Mouse (Mus musculus) forebrain, embryonic 11.5 days (tissue): ENCODE measurements around the gene Tmem109. TPM values are rescaled to one million over a fixed set of nuclear protein-coding genes. Genes with fewer than 3 reads are reported as not detected.

Source experiments
- ATAC-seq: fragments of 200-750 bp; cut with Nextera tagmentation; replicated peaks from 2 replicates; pipeline ENCODE4 v1.8.0; 2017; ENCODE audit warnings: moderate TSS enrichment; ENCODE audit not compliant: low FRiP score
- DNase-seq: peaks from one replicate; pipeline ENCODE4 v3.0.0-alpha.2; 2017; ENCODE audit warnings: low spot score
- H3K27ac ChIP-seq: fragments of 300-500 bp; sonication (generic); 2 replicates; pipeline ENCODE4 v1.5.1; 2014; ENCODE audit warnings: low read depth, low read length
- H3K27me3 ChIP-seq: fragments of 300-500 bp; sonication (generic); 2 replicates; pipeline ENCODE4 v1.6.1; 2014; ENCODE audit warnings: mild to moderate bottlenecking, low read length, mixed read lengths; ENCODE audit not compliant: control insufficient read depth, insufficient read depth
- H3K36me3 ChIP-seq: fragments of 300-500 bp; sonication (generic); 2 replicates; pipeline ENCODE4 v1.6.1; 2014; ENCODE audit warnings: mild to moderate bottlenecking, low read length, moderate library complexity, mixed read lengths; ENCODE audit not compliant: control insufficient read depth, insufficient read depth
- H3K4me1 ChIP-seq: fragments of 300-500 bp; sonication (generic); replicated peaks from 2 replicates; pipeline ENCODE4 v1.6.1; 2014; ENCODE audit warnings: low read length, mixed read lengths; ENCODE audit not compliant: control insufficient read depth, insufficient read depth
- H3K4me2 ChIP-seq: fragments of 300-500 bp; sonication (generic); 2 replicates; pipeline ENCODE4 v1.6.1; 2014; ENCODE audit warnings: low read depth, mild to moderate bottlenecking, low read length, moderate library complexity, mixed read lengths; ENCODE audit not compliant: severe bottlenecking
- H3K4me3 ChIP-seq: fragments of 300-500 bp; sonication (generic); 2 replicates; pipeline ENCODE4 v1.5.1; 2014; ENCODE audit warnings: low read depth, low read length
- H3K9ac ChIP-seq: fragments of 300-500 bp; sonication (generic); 2 replicates; pipeline ENCODE4 v1.6.1; 2014; ENCODE audit warnings: low read length
- H3K9me3 ChIP-seq: fragments of 300-500 bp; sonication (generic); 2 replicates; pipeline ENCODE4 v1.6.1; 2016; ENCODE audit warnings: low read length, mixed read lengths; ENCODE audit not compliant: control insufficient read depth
- WGBS: fragments of 180-500 bp; shearing (Covaris S2); extraction: QIAGEN DNeasy Blood & Tissue Kit; methylation state at CpG from one replicate; pipeline ENCODE4 v1.1.7; 2014; 5-methylcytosine and 5-hydroxymethylcytosine counted together
- polyA plus RNA-seq: library from polyadenylated mRNA; unstranded; fragments of >200 nt; fragmentation: Nextera tagmentation; extraction: Ambion mirVana; gene quantifications from 2 replicates; pipeline ENCODE4 v1.2.1, GENCODE M21; 2014

The Tmem109 gene
- polyA plus RNA-seq, 1 experiment from 2014 or later, result 44.3 TPM

DNA sequence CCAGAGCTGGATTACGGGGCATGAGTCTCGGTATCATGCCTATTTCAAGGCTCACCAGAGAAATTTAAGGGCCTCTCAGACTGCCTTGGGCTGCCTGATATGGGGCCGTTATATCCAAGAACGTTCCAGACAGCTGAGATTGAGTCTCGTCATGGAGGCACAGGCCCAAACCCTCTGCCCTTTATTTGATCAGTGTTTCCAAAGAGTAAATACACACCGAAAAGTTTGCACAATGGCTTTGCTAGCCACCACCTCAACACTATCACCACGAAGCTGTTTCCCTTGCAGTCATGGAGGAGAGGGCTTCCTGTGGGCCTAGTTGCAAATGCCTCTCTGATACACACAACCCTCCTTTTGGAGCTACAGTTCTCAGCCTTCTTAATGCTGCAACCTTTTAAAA is 57.7 kb downstream of the Tmem109 start:
- Histone ChIP-seq H3K36me3 (no peaks in the 10 kb centered on the region), H3K4me2 (no peak overlapping the region), H3K9ac (no peak overlapping the region), H3K27ac (no peak overlapping the region), H3K9me3 (no peaks in the 10 kb centered on the region), H3K4me3 (no peak overlapping the region), H3K4me1 (no peaks in the 10 kb centered on the region), H3K27me3 (no peaks in the 10 kb centered on the region)
- 88% methylated on average over 7 of the region's 7 CpGs for WGBS
- DNase-seq (no peak), ATAC-seq (no peak)

DNA sequence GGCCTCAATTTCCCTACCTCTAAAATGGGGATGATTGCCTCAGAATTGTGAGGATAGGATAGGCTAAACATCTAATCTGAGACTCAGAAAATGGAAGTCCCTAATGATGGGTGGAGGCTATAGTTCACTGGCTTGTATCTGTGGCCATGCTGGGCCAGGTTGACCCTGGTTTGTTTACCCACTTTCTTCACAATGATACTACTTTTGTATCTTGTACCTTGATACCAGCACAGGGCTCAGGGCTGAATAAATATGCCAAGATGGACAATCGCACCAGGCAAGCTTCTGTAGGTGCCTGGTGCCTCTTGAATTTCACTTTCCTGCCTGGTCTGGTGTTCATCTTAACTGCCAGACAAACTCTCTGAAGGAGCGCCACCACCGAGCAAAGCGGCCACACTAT is 59.3 kb downstream of the Tmem109 start:
- WGBS, result 92% methylated on average over 4 of the region's 4 CpGs
- Histone ChIP-seq H3K9me3 (no peaks in the 10 kb centered on the region), H3K4me3 (no peak overlapping the region), H3K4me1 (0 out of 2 replicates have a peak, but pooled peaks cover 3% of the 10 kb centered on the region), H3K27ac (no peak overlapping the region), H3K9ac (no peak overlapping the region), H3K4me2 (no peak overlapping the region), H3K36me3 (no peaks in the 10 kb centered on the region), H3K27me3 (no peaks in the 10 kb centered on the region)
- no peak for ATAC-seq
- no peak for DNase-seq

DNA sequence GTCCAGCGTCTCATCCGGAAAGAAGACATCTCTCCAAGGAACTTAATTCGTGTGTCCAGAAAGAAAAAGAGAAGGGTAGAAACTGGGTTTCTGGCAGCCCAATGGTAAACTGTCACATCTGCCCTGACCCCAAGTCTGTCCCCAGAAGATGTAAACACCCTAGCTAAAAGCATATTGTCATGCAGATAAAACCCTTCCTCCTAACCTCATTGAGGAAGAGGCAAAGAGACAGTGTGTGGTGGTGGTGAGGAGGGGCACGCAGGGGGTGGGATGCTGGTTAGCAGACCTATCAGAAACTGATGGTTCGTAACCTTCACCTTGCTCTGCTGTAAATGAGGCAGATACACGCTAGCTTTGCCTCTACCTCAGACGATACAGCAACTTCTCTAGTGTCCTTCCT is 60.5 kb downstream of the Tmem109 start:
- WGBS, result 63% methylated on average over 7 of the region's 7 CpGs

More for the DNA sequence above, 60.5 kb downstream of the Tmem109 start:
- H3K9ac ChIP-seq, result no peak overlapping the region
- DNase-seq (no peak), ATAC-seq (no peak)
- H3K9me3 ChIP-seq, result no peaks in the 10 kb centered on the region
- H3K4me2 ChIP-seq, result no peak overlapping the region
- no peaks in the 10 kb centered on the region for H3K36me3 ChIP-seq
- no peaks in the 10 kb centered on the region for H3K27me3 ChIP-seq
- H3K4me1 ChIP-seq, result 0 out of 2 replicates have a peak, but pooled peaks cover 3% of the 10 kb centered on the region
- no peak overlapping the region for H3K4me3 ChIP-seq
- H3K27ac ChIP-seq, result no peak overlapping the region

Other genes with a start within 250 kb of the Tmem109 start
- 0.47 and 0.49 TPM in 2 replicates for gene Vwce, start 247.8 kb downstream of the Tmem109 start, polyA plus RNA-seq
- not detected in 2 replicates for gene Pga5, start 203.9 kb downstream of the Tmem109 start, polyA plus RNA-seq
- gene Vps37c, start 193.3 kb downstream of the Tmem109 start, polyA plus RNA-seq, result 32.1 and 33.4 TPM in 2 replicates
- gene Cd5, start 143.0 kb downstream of the Tmem109 start, polyA plus RNA-seq, result 0.05 TPM in 1 of 2 replicates, not detected in the other
- 0.28 TPM in 1 of 2 replicates, not detected in the other for gene Cd6, start 51.9 kb downstream of the Tmem109 start, polyA plus RNA-seq
- 0.19 and 0.20 TPM in 2 replicates for gene Slc15a3, start 42.3 kb downstream of the Tmem109 start, polyA plus RNA-seq
- gene Tmem132a, start 12.1 kb downstream of the Tmem109 start, polyA plus RNA-seq, result 87.1 and 95.1 TPM in 2 replicates
- gene Prpf19, start 13.2 kb upstream of the Tmem109 start, polyA plus RNA-seq, result 50.9 and 55.5 TPM in 2 replicates
- gene Zp1, start 38.6 kb upstream of the Tmem109 start, polyA plus RNA-seq, result not detected in 2 replicates
- 0.09 TPM in 1 of 2 replicates, not detected in the other for gene Ptgdr2, start 55.2 kb upstream of the Tmem109 start, polyA plus RNA-seq
- gene Ccdc86, start 67.3 kb upstream of the Tmem109 start, polyA plus RNA-seq, result 28.1 and 31.2 TPM in 2 replicates
- gene Ms4a10, start 92.7 kb upstream of the Tmem109 start, polyA plus RNA-seq, result not detected in 2 replicates
- not detected in 2 replicates for gene Ms4a15, start 111.2 kb upstream of the Tmem109 start, polyA plus RNA-seq
- not detected in 2 replicates for gene Ms4a18, start 136.0 kb upstream of the Tmem109 start, polyA plus RNA-seq
- not detected in 2 replicates for gene Ms4a8a, start 199.1 kb upstream of the Tmem109 start, polyA plus RNA-seq
- gene 1700017D01Rik, start 248.9 kb upstream of the Tmem109 start, polyA plus RNA-seq, result not detected in 2 replicates